Mouse (Mus musculus): ENCODE results near the gene Hcrtr2. TPM values are rescaled to one million over a fixed set of nuclear protein-coding genes. Genes with fewer than 3 reads are reported as not detected.

The Hcrtr2 gene
- polyA plus RNA-seq (2012; rRNA removed) (0.24 and 0.46 TPM in 2 replicates), polyA plus RNA-seq (2014; fragmentation: Nextera tagmentation; extraction: Ambion mirVana) (0.32 and 0.36 TPM in 2 replicates)

- Histone ChIP-seq H3K27ac (replicated peaks; ENCODE audit: low read depth, low read length) (no peak within 1 kb of the TSS), H3K9me3 (ENCODE audit: control insufficient read depth, low read length) (no peaks in the 10 kb centered on the region), H3K4me1 (ENCODE audit: control insufficient read depth, insufficient read depth, low read length) (peaks cover 3% of the 10 kb centered on the region; the same call in 1 of the 2 replicates), H3K27me3 (ENCODE audit: control insufficient read depth, insufficient read depth, low read length) (peaks cover 21% of the 10 kb centered on the region; the same call in 1 of the 2 replicates), H3K9ac (ENCODE audit: low read depth, low read length, severe bottlenecking) (peak within 1 kb of the TSS; percentile 41), H3K4me2 (replicated peaks; ENCODE audit: low read depth, low read length, severe bottlenecking) (peak within 1 kb of the TSS; percentile 78), H3K4me3 (replicated peaks; ENCODE audit: low read length) (peak within 1 kb of the TSS; percentile 47), H3K36me3 (ENCODE audit: control insufficient read depth, insufficient read depth, low read length) (no peaks in the 10 kb centered on the region)
- TF ChIP-seq POLR2A (IDR thresholded peaks at IDR 0.05; ENCODE audit: borderline replicate concordance, extremely low read depth, insufficient read depth, insufficient read length), result no peak
- no peak for DNase-seq (ENCODE audit: low spot score)
- ATAC-seq (ENCODE audit: low FRiP score, low read depth), result no peak
- WGBS, result 74% methylated on average over 6 of the region's 6 CpGs
Observed at GRCm38 (mm10) chr9:76323756-76324155, at the start of gene Hcrtr2. Hcrtr2 (minus strand) TSS chr9:76323856.

- H3K9me3 ChIP-seq (ENCODE audit: control insufficient read depth, low read length), result no peaks in the 10 kb centered on the region
- no peak for TF ChIP-seq POLR2A (IDR thresholded peaks at IDR 0.05; ENCODE audit: borderline replicate concordance, extremely low read depth, insufficient read depth, insufficient read length)
- no peaks in the 10 kb centered on the region for H3K36me3 ChIP-seq (ENCODE audit: control insufficient read depth, insufficient read depth, low read length)
- H3K4me1 ChIP-seq (ENCODE audit: control insufficient read depth, insufficient read depth, low read length), result no peaks in the 10 kb centered on the region
- WGBS, result 89% methylated on average over 6 of the region's 6 CpGs
- H3K4me2 ChIP-seq (replicated peaks; ENCODE audit: low read depth, low read length, severe bottlenecking), result no peak overlapping the region
- H3K4me3 ChIP-seq (replicated peaks; ENCODE audit: low read length), result no peak overlapping the region
- H3K27me3 ChIP-seq (ENCODE audit: control insufficient read depth, insufficient read depth, low read length), result no peaks in the 10 kb centered on the region
- no peak overlapping the region for H3K27ac ChIP-seq (replicated peaks; ENCODE audit: low read depth, low read length)
- ATAC-seq (ENCODE audit: low FRiP score, low read depth) (no peak), DNase-seq (ENCODE audit: low spot score) (no peak)
- H3K9ac ChIP-seq (ENCODE audit: low read depth, low read length, severe bottlenecking), result no peak overlapping the region
Observed at GRCm38 (mm10) chr9:76364874-76365273, 41.2 kb upstream of the Hcrtr2 start.

DNA sequence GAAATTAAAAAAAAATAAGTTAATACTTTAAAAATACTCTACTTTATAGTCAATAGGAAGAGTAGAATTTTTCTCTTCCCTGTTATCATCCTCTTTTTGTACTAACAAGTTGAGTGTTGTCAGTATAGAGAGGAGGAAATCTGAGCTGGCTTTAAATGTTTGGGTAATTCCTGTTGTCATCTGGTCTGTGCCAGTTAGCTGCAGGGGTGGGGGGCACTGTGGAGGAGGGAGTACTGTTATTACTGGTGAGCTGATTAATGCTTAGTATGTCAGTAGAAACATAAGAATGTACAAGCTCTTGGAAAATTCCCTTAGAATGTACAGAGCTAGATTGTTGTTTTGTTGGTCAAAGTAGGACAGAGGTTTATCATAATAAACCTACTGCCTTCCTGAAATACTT is 36.7 kb upstream of the Hcrtr2 start:
- no peak for ATAC-seq (ENCODE audit: low FRiP score, low read depth)
- H3K4me3 ChIP-seq (replicated peaks; ENCODE audit: low read length), result no peak overlapping the region
- no peaks in the 10 kb centered on the region for H3K27me3 ChIP-seq (ENCODE audit: control insufficient read depth, insufficient read depth, low read length)
- TF ChIP-seq POLR2A (IDR thresholded peaks at IDR 0.05; ENCODE audit: borderline replicate concordance, extremely low read depth, insufficient read depth, insufficient read length), result no peak
- H3K4me2 ChIP-seq (replicated peaks; ENCODE audit: low read depth, low read length, severe bottlenecking), result no peak overlapping the region
- H3K27ac ChIP-seq (replicated peaks; ENCODE audit: low read depth, low read length), result no peak overlapping the region
- no peak overlapping the region for H3K9ac ChIP-seq (ENCODE audit: low read depth, low read length, severe bottlenecking)
- no peak for DNase-seq (ENCODE audit: low spot score)
- H3K36me3 ChIP-seq (ENCODE audit: control insufficient read depth, insufficient read depth, low read length), result no peaks in the 10 kb centered on the region
- no peaks in the 10 kb centered on the region for H3K4me1 ChIP-seq (ENCODE audit: control insufficient read depth, insufficient read depth, low read length)
- H3K9me3 ChIP-seq (ENCODE audit: control insufficient read depth, low read length), result no peaks in the 10 kb centered on the region

DNA sequence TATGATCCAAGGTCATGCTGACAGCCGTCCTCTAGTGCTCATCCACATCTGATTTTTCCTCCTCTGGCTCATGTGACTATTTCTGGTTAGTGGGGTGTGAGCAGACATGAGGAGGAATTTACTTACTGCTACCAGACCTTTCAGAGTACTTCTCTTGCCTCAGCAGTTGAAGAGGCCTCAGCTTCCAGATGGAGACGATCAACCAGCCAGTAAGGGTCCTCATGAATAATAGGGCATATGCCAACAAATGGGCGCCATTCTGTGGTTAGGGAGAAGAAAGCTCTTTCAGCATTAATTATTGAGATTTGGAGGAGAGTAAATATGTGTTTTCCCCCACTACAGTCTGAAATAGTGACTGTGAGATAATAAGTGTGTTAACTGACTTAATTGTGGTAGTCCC is 28.7 kb upstream of the Hcrtr2 start:
- 68% methylated on average over 3 of the region's 3 CpGs for WGBS
- ATAC-seq (ENCODE audit: low FRiP score, low read depth), result no peak

GRCm38 (mm10) chr9:76347298-76347697 is 23.6 kb upstream of the Hcrtr2 start:
- Histone ChIP-seq H3K36me3 (ENCODE audit: control insufficient read depth, insufficient read depth, low read length) (no peaks in the 10 kb centered on the region), H3K27me3 (ENCODE audit: control insufficient read depth, insufficient read depth, low read length) (no peaks in the 10 kb centered on the region), H3K9ac (ENCODE audit: low read depth, low read length, severe bottlenecking) (no peak overlapping the region), H3K4me2 (replicated peaks; ENCODE audit: low read depth, low read length, severe bottlenecking) (no peak overlapping the region), H3K4me1 (ENCODE audit: control insufficient read depth, insufficient read depth, low read length) (no peaks in the 10 kb centered on the region), H3K9me3 (ENCODE audit: control insufficient read depth, low read length) (no peaks in the 10 kb centered on the region), H3K27ac (replicated peaks; ENCODE audit: low read depth, low read length) (no peak overlapping the region), H3K4me3 (replicated peaks; ENCODE audit: low read length) (no peak overlapping the region)
- DNase-seq (ENCODE audit: low spot score), result no peak
- TF ChIP-seq POLR2A (IDR thresholded peaks at IDR 0.05; ENCODE audit: borderline replicate concordance, extremely low read depth, insufficient read depth, insufficient read length), result no peak
- ATAC-seq (ENCODE audit: low FRiP score, low read depth), result no peak
- WGBS, result 88% methylated on average over 1 of the region's 1 CpGs

More for the DNA sequence above, 28.7 kb upstream of the Hcrtr2 start:
- no peaks in the 10 kb centered on the region for H3K36me3 ChIP-seq (ENCODE audit: control insufficient read depth, insufficient read depth, low read length)
- H3K4me1 ChIP-seq (ENCODE audit: control insufficient read depth, insufficient read depth, low read length), result no peaks in the 10 kb centered on the region
- no peak for DNase-seq (ENCODE audit: low spot score)
- no peak overlapping the region for H3K4me2 ChIP-seq (replicated peaks; ENCODE audit: low read depth, low read length, severe bottlenecking)
- H3K9ac ChIP-seq (ENCODE audit: low read depth, low read length, severe bottlenecking), result no peak overlapping the region
- no peak overlapping the region for H3K27ac ChIP-seq (replicated peaks; ENCODE audit: low read depth, low read length)
- TF ChIP-seq POLR2A (IDR thresholded peaks at IDR 0.05; ENCODE audit: borderline replicate concordance, extremely low read depth, insufficient read depth, insufficient read length), result no peak
- no peaks in the 10 kb centered on the region for H3K27me3 ChIP-seq (ENCODE audit: control insufficient read depth, insufficient read depth, low read length)
- no peak overlapping the region for H3K4me3 ChIP-seq (replicated peaks; ENCODE audit: low read length)
- H3K9me3 ChIP-seq (ENCODE audit: control insufficient read depth, low read length), result no peaks in the 10 kb centered on the region

GRCm38 (mm10) chr9:76331081-76331480 is 7.4 kb upstream of the Hcrtr2 start:
- no peak overlapping the region for H3K9ac ChIP-seq (ENCODE audit: low read depth, low read length, severe bottlenecking)
- H3K4me3 ChIP-seq (replicated peaks; ENCODE audit: low read length), result no peak overlapping the region
- no peak for TF ChIP-seq POLR2A (IDR thresholded peaks at IDR 0.05; ENCODE audit: borderline replicate concordance, extremely low read depth, insufficient read depth, insufficient read length)
- no peaks in the 10 kb centered on the region for H3K4me1 ChIP-seq (ENCODE audit: control insufficient read depth, insufficient read depth, low read length)
- no peaks in the 10 kb centered on the region for H3K27me3 ChIP-seq (ENCODE audit: control insufficient read depth, insufficient read depth, low read length)
- no peaks in the 10 kb centered on the region for H3K36me3 ChIP-seq (ENCODE audit: control insufficient read depth, insufficient read depth, low read length)
- no peak overlapping the region for H3K4me2 ChIP-seq (replicated peaks; ENCODE audit: low read depth, low read length, severe bottlenecking)
- H3K9me3 ChIP-seq (ENCODE audit: control insufficient read depth, low read length), result no peaks in the 10 kb centered on the region
- DNase-seq (ENCODE audit: low spot score) (no peak), ATAC-seq (ENCODE audit: low FRiP score, low read depth) (no peak)
- WGBS, result 70% methylated on average over 1 of the region's 1 CpGs
- no peak overlapping the region for H3K27ac ChIP-seq (replicated peaks; ENCODE audit: low read depth, low read length)
